Mouse (Mus musculus) heart, adult 2 months (tissue): ENCODE results near the gene Cdk18.

Experiments used
- CTCF ChIP-seq: fragments of 200-600 bp; IDR thresholded peaks from 2 replicates; pipeline ENCODE4 v1.8.1; 2022; ENCODE audit warnings: antibody characterized with exemption, mild to moderate bottlenecking, moderate library complexity
- POLR2A ChIP-seq: fragments of 200-500 bp; IDR thresholded peaks from 2 replicates; pipeline ENCODE4 v1.6.1; 2011; ENCODE audit warnings: mild to moderate bottlenecking, low read depth, low read length, control low read depth; ENCODE audit not compliant: insufficient read depth

GRCm38 (mm10) chr1:132140574-132140973 lies 1.1 kb upstream of the Cdk18 start:
- no peak for TF ChIP-seq POLR2A
- TF ChIP-seq CTCF, result no peak
